Comparison of ENCODE assay signal across 11 mouse cellular contexts in genomic region chr8:106298261-106298660, GRCm38 (mm10). TPM values are rescaled to one million over a fixed set of nuclear protein-coding genes. Genes with fewer than 3 reads are reported as not detected.
DNase-seq lines count a peak whose midpoint lies in the region; ATAC-seq lines count a peak whose summit lies in the region.
"Had no signal": no experiment of that assay in that cellular context is flagged by ENCODE, and none has a peak within 500 bp of the region (broad histone marks: within the 10 kb centered on the region; RNA-seq: fewer than 3 reads in every experiment).

No protein-coding gene starts in this region.

- no peaks in the 10 kb centered on the region for H3K9me3 ChIP-seq in embryonic facial prominence, embryonic 13.5 days
- no peaks in the 10 kb centered on the region for H3K9me3 ChIP-seq in embryonic facial prominence, embryonic 10.5 days
- no peaks in the 10 kb centered on the region for H3K9me3 ChIP-seq in lung, embryonic 15.5 days
- H3K9me3 ChIP-seq: forebrain, embryonic 15.5 days; stomach, embryonic 15.5 days had no signal

- DNase-seq in embryonic facial prominence, embryonic 10.5 days (ENCODE audit: low spot score): no peak
- peak; percentile 64 for DNase-seq in heart, adult 8-10 months (ENCODE audit: low spot score)
- peak; percentile 25 for DNase-seq in kidney, adult 18-20 months
- no peak for DNase-seq in urinary bladder, postnatal 25 days (ENCODE audit: low spot score)
- DNase-seq in cerebellum, adult 18-20 months: no peak
- no peak for DNase-seq in urinary bladder, postnatal 4 days (ENCODE audit: low spot score in 2 of 2)

- peaks cover 5% of the 10 kb centered on the region for H3K4me1 ChIP-seq in embryonic facial prominence, embryonic 13.5 days
- no peaks in the 10 kb centered on the region for H3K4me1 ChIP-seq in embryonic facial prominence, embryonic 10.5 days
- no peaks in the 10 kb centered on the region for H3K4me1 ChIP-seq in lung, embryonic 15.5 days

- no peaks in the 10 kb centered on the region for H3K27me3 ChIP-seq in embryonic facial prominence, embryonic 13.5 days
- no peaks in the 10 kb centered on the region for H3K27me3 ChIP-seq in embryonic facial prominence, embryonic 10.5 days (replicated peaks; ENCODE audit: low read depth, poor library complexity, severe bottlenecking)
- H3K27me3 ChIP-seq in lung, embryonic 15.5 days: no peaks in the 10 kb centered on the region
- H3K27me3 ChIP-seq: forebrain, embryonic 15.5 days; stomach, embryonic 15.5 days had no signal

- H3K4me3 ChIP-seq in embryonic facial prominence, embryonic 13.5 days: no peak overlapping the region
- H3K4me3 ChIP-seq in embryonic facial prominence, embryonic 10.5 days: no peak overlapping the region
- no peak overlapping the region for H3K4me3 ChIP-seq in lung, embryonic 15.5 days
- H3K4me3 ChIP-seq: forebrain, embryonic 15.5 days; stomach, embryonic 15.5 days had no signal

- H3K9ac ChIP-seq in embryonic facial prominence, embryonic 13.5 days: no peak overlapping the region
- H3K9ac ChIP-seq in lung, embryonic 15.5 days: no peak overlapping the region
- H3K9ac ChIP-seq: forebrain, embryonic 15.5 days; stomach, embryonic 15.5 days had no signal

- no peak overlapping the region for H3K4me2 ChIP-seq in embryonic facial prominence, embryonic 13.5 days
- H3K4me2 ChIP-seq in lung, embryonic 15.5 days: no peak overlapping the region
- H3K4me2 ChIP-seq: forebrain, embryonic 15.5 days; stomach, embryonic 15.5 days had no signal

- WGBS in embryonic facial prominence, embryonic 13.5 days: 70% methylated on average over 5 of the region's 5 CpGs
- WGBS in embryonic facial prominence, embryonic 10.5 days: 72% methylated on average over 5 of the region's 5 CpGs
- WGBS in lung, embryonic 15.5 days: 24% methylated on average over 5 of the region's 5 CpGs

- ATAC-seq in embryonic facial prominence, embryonic 13.5 days (ENCODE audit: insufficient number of reproducible peaks, insufficient read depth, low FRiP score, low TSS enrichment, low read depth): no peak
- no peak for ATAC-seq in lung, embryonic 15.5 days (ENCODE audit: borderline replicate concordance, extremely low read depth, low FRiP score, low TSS enrichment)
- ATAC-seq: forebrain, embryonic 15.5 days; Patski had no signal

- no peaks in the 10 kb centered on the region for H3K36me3 ChIP-seq in embryonic facial prominence, embryonic 13.5 days
- H3K36me3 ChIP-seq in embryonic facial prominence, embryonic 10.5 days (replicated peaks): no peaks in the 10 kb centered on the region
- no peaks in the 10 kb centered on the region for H3K36me3 ChIP-seq in lung, embryonic 15.5 days
- H3K36me3 ChIP-seq: forebrain, embryonic 15.5 days; stomach, embryonic 15.5 days had no signal

- H3K27ac ChIP-seq in embryonic facial prominence, embryonic 13.5 days: 0 out of 2 replicates have a peak overlapping the region, but pooled peaks have one; percentile 8
- H3K27ac ChIP-seq in embryonic facial prominence, embryonic 10.5 days (replicated peaks): no peak overlapping the region
- H3K27ac ChIP-seq in lung, embryonic 15.5 days: peak overlapping the region; percentile 11; the same call in 1 of the 2 replicates
- H3K27ac ChIP-seq: forebrain, embryonic 15.5 days; stomach, embryonic 15.5 days had no signal

RNA-seq across cellular contexts. Expression of gene Smpd3, which starts 39.5 kb away (rescaled TPM):
- 13.0 and 19.5 TPM in 2 replicates for polyA plus RNA-seq in embryonic facial prominence, embryonic 13.5 days (2015; fragmentation: Nextera tagmentation; extraction: Ambion mirVana)
- 4.0 and 5.0 TPM in 2 replicates for polyA plus RNA-seq in embryonic facial prominence, embryonic 10.5 days (2016; fragmentation: Nextera tagmentation; extraction: Ambion mirVana)
- 1 to 10 TPM; 2.5 to 3.2 (median 2.6) TPM for total RNA-seq in heart, adult 8-10 months (2022)
- 1.0 and 1.3 TPM in 2 replicates for polyA plus RNA-seq in lung, embryonic 15.5 days (2015; fragmentation: Nextera tagmentation; extraction: Ambion mirVana)

Comparison
In these comparisons a context has a peak if more than half of its experiments do, and no peak if none do; other contexts are left out.
1. DNase-seq: peak in heart, adult 8-10 months (single experiment) and kidney, adult 18-20 months (single experiment); none in embryonic facial prominence, embryonic 10.5 days (single experiment), urinary bladder, postnatal 25 days (single experiment), cerebellum, adult 18-20 months (0 of 2) and urinary bladder, postnatal 4 days (0 of 2).